Mouse (Mus musculus): ENCODE results near the gene Ergic1. TPM values are rescaled to one million over a fixed set of nuclear protein-coding genes. Genes with fewer than 3 reads are reported as not detected.

The Ergic1 gene
- polyA plus RNA-seq, 1 experiment from 2014 or later: 39.0 TPM

GRCm38 (mm10) chr17:26676252-26676615 lies 114.9 kb downstream of the Ergic1 start:
- H3K9ac ChIP-seq (ENCODE audit: low read depth, low read length): peak overlapping the region; percentile 89
- peak overlapping the region; percentile 94 for H3K4me3 ChIP-seq (ENCODE audit: low read depth, low read length)
- no peaks in the 10 kb centered on the region; the same call in 1 of the 2 replicates for H3K27me3 ChIP-seq (ENCODE audit: control insufficient read depth, insufficient read depth, low read depth, low read length)
- peaks cover 34% of the 10 kb centered on the region for H3K4me1 ChIP-seq (ENCODE audit: control insufficient read depth, low read depth, low read length)
- WGBS (ENCODE audit: insufficient replicate concordance): 0% methylated on average over 30 of the region's 30 CpGs
- ATAC-seq (ENCODE audit: low read depth): peak; percentile 93
- peak overlapping the region; percentile 84 for H3K4me2 ChIP-seq (ENCODE audit: low read depth, low read length)
- H3K9me3 ChIP-seq (replicated peaks; ENCODE audit: control insufficient read depth, low read length): no peaks in the 10 kb centered on the region
- H3K27ac ChIP-seq (ENCODE audit: low read length): peak overlapping the region; percentile 96
- H3K36me3 ChIP-seq (ENCODE audit: control insufficient read depth, insufficient read depth): no peaks in the 10 kb centered on the region

DNA sequence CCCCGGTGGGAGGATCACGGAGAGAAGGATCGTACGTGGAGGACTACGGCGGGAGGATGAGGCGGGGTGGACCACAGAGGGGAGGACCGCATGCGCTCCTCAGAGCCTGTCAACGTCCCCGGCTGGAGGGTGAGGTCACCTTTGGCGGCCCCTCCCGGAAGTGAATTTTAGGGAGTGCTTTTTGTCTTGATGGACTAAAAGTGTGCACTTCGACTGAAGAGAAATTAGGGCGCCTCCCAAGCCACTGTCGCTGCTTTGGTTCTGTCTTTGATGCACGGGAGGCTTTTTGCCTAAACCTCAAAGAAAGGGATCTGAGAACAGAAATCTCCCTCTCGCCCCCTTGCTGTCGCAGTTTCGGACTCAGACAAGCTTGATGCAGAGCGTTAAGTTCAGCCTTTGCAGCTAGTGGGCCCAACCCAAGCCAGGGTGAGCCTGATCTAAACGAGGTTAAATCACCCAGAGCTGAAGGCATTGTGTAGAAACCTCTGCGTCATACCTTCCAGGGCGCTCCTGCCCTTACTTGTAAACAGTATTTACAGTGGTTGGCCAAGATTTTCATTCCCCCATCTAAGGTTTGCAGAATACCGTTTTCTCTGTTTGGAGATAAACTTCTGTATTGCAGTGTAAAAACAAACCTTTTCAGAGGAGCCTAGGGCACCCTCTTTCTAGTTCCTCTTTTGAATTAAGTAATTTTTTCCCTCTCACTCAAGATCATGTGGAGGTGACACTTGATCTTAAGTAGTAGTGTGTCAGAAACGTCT lies 115.5 kb downstream of the Ergic1 start:
- Histone ChIP-seq H3K27ac (ENCODE audit: low read length) (peak overlapping the region; percentile 96), H3K27me3 (ENCODE audit: control insufficient read depth, insufficient read depth, low read depth, low read length) (no peaks in the 10 kb centered on the region; the same call in 1 of the 2 replicates), H3K36me3 (ENCODE audit: control insufficient read depth, insufficient read depth) (no peaks in the 10 kb centered on the region), H3K4me2 (ENCODE audit: low read depth, low read length) (peak overlapping the region; percentile 84), H3K9me3 (replicated peaks; ENCODE audit: control insufficient read depth, low read length) (no peaks in the 10 kb centered on the region), H3K9ac (ENCODE audit: low read depth, low read length) (peak overlapping the region; percentile 89), H3K4me3 (ENCODE audit: low read depth, low read length) (peak overlapping the region; percentile 94), H3K4me1 (ENCODE audit: control insufficient read depth, low read depth, low read length) (peaks cover 34% of the 10 kb centered on the region)
- under 1% methylated on average over 26 of the region's 26 CpGs for WGBS (ENCODE audit: insufficient replicate concordance)
- peak; percentile 88 for ATAC-seq (ENCODE audit: low read depth)

GRCm38 (mm10) chr17:26677711-26678637 lies 116.7 kb downstream of the Ergic1 start:
- 44% methylated on average over 7 of the region's 7 CpGs for WGBS (ENCODE audit: insufficient replicate concordance)
- Histone ChIP-seq H3K4me2 (ENCODE audit: low read depth, low read length) (peak overlapping the region; percentile 84), H3K27ac (ENCODE audit: low read length) (peak overlapping the region; percentile 96; the same call in 1 of the 2 replicates), H3K9me3 (replicated peaks; ENCODE audit: control insufficient read depth, low read length) (no peaks in the 10 kb centered on the region), H3K4me1 (ENCODE audit: control insufficient read depth, low read depth, low read length) (peaks cover 34% of the 10 kb centered on the region), H3K36me3 (ENCODE audit: control insufficient read depth, insufficient read depth) (0 out of 2 replicates have a peak, but pooled peaks cover under 1% of the 10 kb centered on the region), H3K4me3 (ENCODE audit: low read depth, low read length) (peak overlapping the region; percentile 94), H3K27me3 (ENCODE audit: control insufficient read depth, insufficient read depth, low read depth, low read length) (no peaks in the 10 kb centered on the region; the same call in 1 of the 2 replicates), H3K9ac (ENCODE audit: low read depth, low read length) (peak overlapping the region; percentile 26)
- ATAC-seq (ENCODE audit: low read depth): no peak

DNA sequence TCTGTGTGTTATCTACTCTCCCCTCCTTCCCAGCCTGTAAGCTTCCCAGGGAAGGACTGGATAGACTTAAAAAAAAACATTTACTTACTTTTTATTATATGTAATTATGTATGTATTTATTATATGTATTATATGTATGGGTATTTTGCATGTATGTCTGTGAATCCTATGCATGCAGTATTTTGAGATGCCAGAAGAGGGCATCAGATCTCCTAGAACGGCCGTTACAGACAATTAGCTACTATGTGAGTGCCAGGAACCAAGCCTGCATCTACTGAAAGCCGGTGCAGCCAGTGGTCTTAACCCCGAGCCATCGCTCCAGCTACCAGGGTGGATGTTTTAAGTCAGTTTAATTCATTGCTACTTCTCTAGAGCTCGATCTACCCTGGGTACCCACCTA lies 120.0 kb downstream of the Ergic1 start:
- H3K27ac ChIP-seq (ENCODE audit: low read length): no peak overlapping the region
- no peak overlapping the region for H3K4me3 ChIP-seq (ENCODE audit: low read depth, low read length)
- no peak for ATAC-seq (ENCODE audit: low read depth)
- WGBS (ENCODE audit: insufficient replicate concordance): 87% methylated on average over 6 of the region's 6 CpGs
- no peak overlapping the region for H3K9ac ChIP-seq (ENCODE audit: low read depth, low read length)
- peaks cover 30% of the 10 kb centered on the region for H3K4me1 ChIP-seq (ENCODE audit: control insufficient read depth, low read depth, low read length)
- H3K36me3 ChIP-seq (ENCODE audit: control insufficient read depth, insufficient read depth): peaks cover 6% of the 10 kb centered on the region; the same call in 1 of the 2 replicates
- H3K4me2 ChIP-seq (ENCODE audit: low read depth, low read length): no peak overlapping the region
- no peaks in the 10 kb centered on the region for H3K9me3 ChIP-seq (replicated peaks; ENCODE audit: control insufficient read depth, low read length)
- H3K27me3 ChIP-seq (ENCODE audit: control insufficient read depth, insufficient read depth, low read depth, low read length): no peaks in the 10 kb centered on the region

DNA sequence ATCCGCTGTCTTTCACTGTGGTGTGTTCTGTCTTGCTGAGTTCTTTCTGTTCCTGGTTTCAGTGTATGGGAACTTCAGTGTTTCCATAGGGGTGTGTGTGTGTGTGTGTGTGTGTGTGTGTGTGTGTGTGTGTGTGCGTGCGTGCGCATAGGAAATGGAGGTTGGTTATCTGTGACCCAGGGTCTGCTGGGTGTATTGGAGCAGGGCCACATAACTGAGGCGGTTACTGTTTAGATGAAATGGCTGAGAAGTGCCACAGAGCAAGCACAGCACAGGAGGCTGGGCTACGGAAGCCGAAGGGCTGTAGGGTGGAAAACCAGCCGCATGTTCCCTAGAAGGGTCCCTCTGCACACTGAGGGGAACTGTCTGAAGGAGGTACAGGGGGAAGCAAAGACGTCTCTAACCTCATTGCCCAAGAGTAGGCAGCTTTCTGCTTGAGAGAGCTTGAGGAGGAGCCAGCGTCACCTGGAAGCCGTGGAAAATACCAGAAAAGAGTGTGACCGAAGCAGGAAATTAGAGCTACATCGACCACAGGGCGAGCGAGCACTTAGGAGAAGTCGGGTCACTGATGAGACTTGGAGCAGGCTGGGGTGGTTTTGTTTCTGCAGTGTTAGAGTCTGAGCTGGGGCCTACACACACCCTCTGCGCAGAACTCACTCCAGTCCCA lies 125.2 kb downstream of the Ergic1 start:
- no peak overlapping the region for H3K9ac ChIP-seq (ENCODE audit: low read depth, low read length)
- WGBS (ENCODE audit: insufficient replicate concordance): 70% methylated on average over 17 of the region's 17 CpGs
- no peak overlapping the region for H3K4me3 ChIP-seq (ENCODE audit: low read depth, low read length)
- no peak for ATAC-seq (ENCODE audit: low read depth)
- peaks cover 6% of the 10 kb centered on the region; the same call in 1 of the 2 replicates for H3K36me3 ChIP-seq (ENCODE audit: control insufficient read depth, insufficient read depth)
- peaks cover 11% of the 10 kb centered on the region for H3K4me1 ChIP-seq (ENCODE audit: control insufficient read depth, low read depth, low read length)
- H3K27me3 ChIP-seq (ENCODE audit: control insufficient read depth, insufficient read depth, low read depth, low read length): no peaks in the 10 kb centered on the region
- H3K9me3 ChIP-seq (replicated peaks; ENCODE audit: control insufficient read depth, low read length): no peaks in the 10 kb centered on the region
- H3K4me2 ChIP-seq (ENCODE audit: low read depth, low read length): no peak overlapping the region
- H3K27ac ChIP-seq (ENCODE audit: low read length): no peak overlapping the region

DNA sequence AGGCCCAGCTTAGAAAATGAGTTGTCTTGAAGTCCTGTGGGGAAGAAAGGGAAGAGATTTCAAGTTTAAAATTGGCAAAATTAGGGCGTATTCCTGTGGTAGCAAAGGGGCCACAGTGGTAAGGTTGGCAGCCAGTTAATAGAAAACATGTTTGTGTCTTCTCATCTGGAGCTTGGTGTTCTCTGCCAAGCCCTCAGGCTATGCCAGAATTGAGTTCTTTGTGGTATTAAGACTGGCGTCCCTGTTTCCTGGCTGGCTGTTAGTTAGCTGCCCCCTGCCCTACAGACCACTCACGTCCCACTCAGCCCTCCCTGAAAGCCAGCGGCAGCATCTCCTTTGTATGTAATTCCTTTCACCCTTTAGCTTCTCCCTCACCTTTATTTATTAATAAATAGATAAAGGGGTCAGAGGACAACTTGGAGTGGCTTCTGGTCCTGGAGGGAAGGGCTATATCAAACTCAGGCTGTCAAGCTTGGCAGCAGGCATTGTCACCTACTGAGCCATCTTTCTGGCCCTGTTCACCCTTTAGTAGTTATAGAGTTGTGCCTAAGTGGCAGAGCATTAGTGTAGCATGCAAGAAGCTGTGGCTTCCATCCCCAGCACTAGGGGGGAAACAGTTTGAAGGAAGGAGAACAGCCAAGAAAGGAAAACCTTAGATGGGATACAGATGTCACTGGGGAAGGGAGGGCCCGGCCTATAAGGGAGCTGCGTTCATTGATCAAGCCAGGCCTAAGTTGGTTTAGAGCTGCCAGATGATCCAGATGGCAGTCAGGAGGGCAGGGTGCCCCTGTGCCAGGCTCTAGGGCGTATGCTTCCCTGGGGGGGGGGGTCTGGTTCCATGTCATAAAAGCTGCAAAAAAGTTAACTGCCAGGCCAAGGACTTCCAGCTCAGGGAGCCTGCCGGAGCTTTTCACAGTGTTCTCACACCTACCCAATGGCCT lies 127.8 kb downstream of the Ergic1 start:
- H3K27ac ChIP-seq (ENCODE audit: low read length): no peak overlapping the region

GRCm38 (mm10) chr17:26689810-26690209 lies 128.5 kb downstream of the Ergic1 start:
- Histone ChIP-seq H3K36me3 (ENCODE audit: control insufficient read depth, insufficient read depth) (no peaks in the 10 kb centered on the region), H3K4me2 (ENCODE audit: low read depth, low read length) (no peak overlapping the region), H3K9ac (ENCODE audit: low read depth, low read length) (no peak overlapping the region), H3K4me3 (ENCODE audit: low read depth, low read length) (no peak overlapping the region), H3K27ac (ENCODE audit: low read length) (no peak overlapping the region), H3K4me1 (ENCODE audit: control insufficient read depth, low read depth, low read length) (peaks cover 11% of the 10 kb centered on the region), H3K9me3 (replicated peaks; ENCODE audit: control insufficient read depth, low read length) (no peaks in the 10 kb centered on the region), H3K27me3 (ENCODE audit: control insufficient read depth, insufficient read depth, low read depth, low read length) (no peaks in the 10 kb centered on the region)
- WGBS (ENCODE audit: insufficient replicate concordance): 31% methylated on average over 2 of the region's 2 CpGs
- no peak for ATAC-seq (ENCODE audit: low read depth)

More for the DNA sequence above, 127.8 kb downstream of the Ergic1 start:
- H3K36me3 ChIP-seq (ENCODE audit: control insufficient read depth, insufficient read depth): peaks cover 2% of the 10 kb centered on the region; the same call in 1 of the 2 replicates
- no peak for ATAC-seq (ENCODE audit: low read depth)
- no peaks in the 10 kb centered on the region for H3K27me3 ChIP-seq (ENCODE audit: control insufficient read depth, insufficient read depth, low read depth, low read length)
- H3K4me2 ChIP-seq (ENCODE audit: low read depth, low read length): no peak overlapping the region
- H3K4me3 ChIP-seq (ENCODE audit: low read depth, low read length): no peak overlapping the region
- H3K4me1 ChIP-seq (ENCODE audit: control insufficient read depth, low read depth, low read length): peaks cover 11% of the 10 kb centered on the region
- H3K9ac ChIP-seq (ENCODE audit: low read depth, low read length): no peak overlapping the region
- H3K9me3 ChIP-seq (replicated peaks; ENCODE audit: control insufficient read depth, low read length): no peaks in the 10 kb centered on the region
- WGBS (ENCODE audit: insufficient replicate concordance): 72% methylated on average over 8 of the region's 8 CpGs

GRCm38 (mm10) chr17:26690236-26690635 lies 128.9 kb downstream of the Ergic1 start:
- Histone ChIP-seq H3K9me3 (replicated peaks; ENCODE audit: control insufficient read depth, low read length) (no peaks in the 10 kb centered on the region), H3K4me3 (ENCODE audit: low read depth, low read length) (no peak overlapping the region), H3K27me3 (ENCODE audit: control insufficient read depth, insufficient read depth, low read depth, low read length) (no peaks in the 10 kb centered on the region), H3K27ac (ENCODE audit: low read length) (no peak overlapping the region), H3K4me1 (ENCODE audit: control insufficient read depth, low read depth, low read length) (peaks cover 11% of the 10 kb centered on the region), H3K4me2 (ENCODE audit: low read depth, low read length) (no peak overlapping the region), H3K9ac (ENCODE audit: low read depth, low read length) (no peak overlapping the region), H3K36me3 (ENCODE audit: control insufficient read depth, insufficient read depth) (peaks cover 1% of the 10 kb centered on the region; the same call in 1 of the 2 replicates)
- 69% methylated on average over 5 of the region's 5 CpGs for WGBS (ENCODE audit: insufficient replicate concordance)
- no peak for ATAC-seq (ENCODE audit: low read depth)

Data from liver, embryonic 16.5 days (tissue).